Mouse (Mus musculus): ENCODE measurements at regions not wholly inside any gene's neighbourhood (a gene's known extent, or its start where the extent isn't known, plus 50 kb on each side); places are given as distances from the start of the nearest gene placed in this dataset.
A peak's percentile ranks its signal among the peaks of the same experiment; 100 is the strongest.

DNA sequence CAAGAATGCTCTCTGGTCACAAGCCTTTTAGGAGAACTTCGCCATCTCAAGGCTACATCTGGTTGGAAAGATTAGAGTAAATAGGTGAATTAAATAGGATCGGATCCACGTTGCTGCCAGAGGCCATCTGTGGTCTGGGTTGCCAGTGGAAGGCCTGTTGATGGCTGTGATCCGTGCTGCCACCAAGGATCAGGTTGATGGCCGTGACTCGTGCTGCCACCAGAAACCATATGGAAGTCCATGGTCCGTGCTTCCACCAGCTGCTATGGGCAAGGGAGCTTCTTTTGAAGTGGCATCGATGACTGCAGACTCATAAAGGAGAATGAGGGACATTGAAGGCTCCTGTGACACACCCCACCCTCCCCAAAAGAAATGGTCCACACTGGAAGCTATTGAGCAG is 79.6 kb downstream of the Atp1a1 start:
- no peak for DNase-seq

DNA sequence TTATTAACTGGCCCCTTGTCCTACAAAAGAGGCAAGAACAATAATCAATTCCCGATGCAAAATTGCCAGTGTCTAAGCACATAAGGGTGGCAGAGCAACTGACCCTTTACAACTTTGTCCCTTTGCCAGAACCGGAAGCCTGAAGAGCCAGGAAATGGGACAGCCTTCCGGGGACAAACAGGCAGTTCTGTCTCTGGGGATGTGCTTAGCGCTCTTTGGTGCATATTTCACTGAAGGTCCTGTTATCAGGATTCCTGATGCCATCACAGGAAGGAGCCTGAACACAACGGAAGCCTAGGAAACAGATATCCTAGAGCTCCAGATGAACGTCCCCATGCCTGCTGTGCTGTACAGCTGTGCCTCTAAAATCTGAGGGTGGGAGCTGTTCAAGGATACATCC is 80.0 kb downstream of the Atp1a1 start:
- no peak for DNase-seq

DNA sequence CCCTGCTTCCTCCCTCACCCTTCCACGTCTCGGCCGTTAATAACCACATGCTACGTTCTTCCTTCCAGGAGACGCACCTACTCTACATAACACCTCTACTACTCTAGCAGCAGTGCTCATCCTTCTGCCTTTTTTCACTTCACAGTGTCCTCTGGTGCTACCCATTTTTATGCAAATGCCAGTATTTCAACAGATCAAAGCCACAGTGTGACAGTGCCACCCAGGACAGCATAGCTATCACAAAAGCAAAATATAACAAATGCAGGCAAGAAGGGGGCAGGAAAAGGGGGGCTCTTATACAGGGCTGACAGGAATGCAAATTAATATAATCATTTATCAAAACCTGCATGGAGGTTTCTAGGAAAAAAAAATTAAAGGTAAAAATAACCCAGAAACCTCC is 81.2 kb downstream of the Atp1a1 start:
- DNase-seq: no peak

DNA sequence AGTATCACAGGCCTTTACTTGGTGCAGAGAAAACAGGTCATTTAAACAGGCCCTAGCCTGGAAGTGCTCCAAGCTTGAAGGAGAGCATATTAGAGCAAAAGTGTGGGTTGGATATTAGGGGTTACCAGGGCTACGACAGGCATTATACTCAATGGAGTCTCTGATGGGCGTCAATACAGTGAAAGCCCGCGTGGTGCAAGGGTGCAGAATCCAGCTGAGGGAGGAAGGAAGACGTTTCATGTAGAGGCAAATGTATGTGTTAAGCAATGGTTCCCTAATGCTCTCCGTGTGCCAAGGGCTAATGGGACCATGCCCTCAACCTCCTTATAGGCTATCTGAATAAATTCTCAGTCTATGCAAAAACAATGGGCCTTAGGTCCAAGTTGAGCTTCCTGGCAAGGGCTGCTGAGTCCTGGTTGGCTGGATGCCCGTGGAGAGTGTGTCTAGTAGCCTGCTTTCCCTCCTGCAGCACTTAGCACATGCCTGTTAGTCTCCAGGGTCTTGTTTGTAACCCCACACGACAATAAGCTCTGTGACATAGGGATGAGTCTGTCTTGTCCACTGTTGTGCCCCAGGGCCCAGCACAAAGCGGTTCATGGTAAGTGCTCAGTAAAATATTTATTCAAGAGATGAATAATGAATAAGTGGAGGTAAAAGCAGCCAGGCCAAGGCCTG is 82.1 kb downstream of the Atp1a1 start:
- DNase-seq: peak; percentile 53

DNA sequence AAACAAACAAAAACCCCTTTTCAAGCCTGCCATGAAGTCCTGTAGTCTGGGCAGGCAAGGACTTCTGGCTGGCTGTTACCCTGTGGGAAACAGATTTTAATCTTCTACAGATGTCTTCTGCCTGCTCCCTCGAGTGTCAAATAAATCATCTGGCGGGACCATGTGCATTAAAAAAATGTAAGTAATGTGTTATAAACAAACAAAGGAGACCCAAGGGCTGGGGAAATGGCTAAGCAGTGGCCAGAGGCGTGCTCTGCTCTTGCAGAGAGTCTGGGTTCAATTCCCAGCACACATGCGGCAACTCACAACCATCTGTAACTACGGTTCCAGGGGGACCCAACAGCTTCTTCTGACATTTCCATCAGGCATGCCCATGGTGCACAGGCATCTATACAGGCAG is 83.3 kb downstream of the Atp1a1 start:
- no peak for DNase-seq

DNA sequence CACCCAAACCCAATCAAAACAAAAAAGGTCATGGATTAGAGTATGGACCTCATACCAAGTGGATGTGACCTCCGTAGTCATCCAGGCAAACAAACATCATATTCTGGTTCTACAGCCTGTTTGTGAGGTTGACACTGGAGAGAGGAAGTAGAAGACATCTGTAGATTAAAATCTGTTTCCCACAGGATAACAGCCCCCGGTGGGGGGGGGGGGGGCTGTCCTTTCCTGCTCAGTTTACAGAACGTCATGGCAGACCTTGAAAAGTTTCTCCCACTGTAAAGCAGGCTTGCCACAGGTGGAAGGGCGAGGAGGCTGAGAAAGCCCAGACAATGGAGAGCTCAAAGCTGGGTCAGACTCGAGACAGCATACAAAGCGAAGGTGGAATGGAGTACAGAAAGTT is 84.4 kb downstream of the Atp1a1 start:
- no peak for DNase-seq

DNA sequence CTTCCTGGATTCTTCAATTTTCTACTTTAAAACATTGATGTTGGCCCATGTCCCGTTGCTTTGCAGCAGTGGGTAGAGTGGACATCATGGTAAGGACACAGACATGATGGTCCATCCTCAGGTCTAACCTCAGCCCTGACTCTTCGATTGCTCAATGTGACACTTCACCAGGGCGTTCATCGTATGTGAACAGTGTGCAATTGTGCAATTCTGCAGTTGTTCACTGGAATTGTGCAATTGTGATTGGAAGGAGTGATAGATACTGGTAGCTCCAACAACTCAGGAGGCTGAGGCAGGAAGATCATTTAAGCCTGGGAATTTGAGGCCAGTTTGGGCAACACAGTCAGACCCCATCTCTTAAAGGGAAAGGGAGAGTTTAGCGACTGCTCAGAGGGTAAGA is 84.9 kb downstream of the Atp1a1 start:
- no peak for DNase-seq

DNA sequence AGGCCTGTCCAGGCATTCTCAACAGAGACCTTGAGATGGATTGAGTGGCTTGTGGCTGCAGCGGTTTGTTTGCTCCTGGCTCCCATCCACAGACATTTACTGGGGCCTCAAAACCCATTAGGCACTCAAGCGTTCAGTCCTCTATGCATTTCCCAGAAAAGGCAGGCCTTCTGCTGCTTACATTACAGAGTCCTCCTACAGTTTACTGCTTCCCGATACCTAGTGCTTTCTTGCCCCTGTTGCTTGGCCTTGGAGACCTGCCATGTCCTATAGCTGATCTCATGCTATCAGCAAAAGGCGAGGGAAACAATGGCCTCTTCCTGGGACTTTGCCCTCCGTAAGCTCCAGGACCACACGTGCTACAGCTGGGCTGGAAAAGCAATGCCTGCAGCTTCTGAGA is 85.7 kb downstream of the Atp1a1 start:
- DNase-seq: no peak

DNA sequence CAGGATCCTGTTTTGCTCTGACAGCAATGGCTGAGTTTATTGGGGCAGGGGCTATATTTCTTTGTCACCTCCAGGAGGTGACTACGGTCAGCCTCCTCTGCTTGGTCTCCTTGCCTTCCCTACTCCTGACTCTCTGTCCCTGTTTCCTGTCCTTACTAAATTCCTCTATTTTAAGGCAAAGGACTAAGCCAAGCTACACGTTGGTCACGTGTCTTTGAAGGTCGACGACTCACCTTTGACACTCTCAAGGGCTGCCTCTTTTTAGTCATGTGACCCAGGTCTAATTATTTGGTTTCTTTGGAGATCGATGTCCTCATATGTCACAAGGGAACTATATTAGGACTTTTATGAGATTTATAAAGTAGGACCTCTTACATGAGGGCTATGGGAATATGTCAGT is 86.9 kb downstream of the Atp1a1 start:
- DNase-seq: no peak

DNA sequence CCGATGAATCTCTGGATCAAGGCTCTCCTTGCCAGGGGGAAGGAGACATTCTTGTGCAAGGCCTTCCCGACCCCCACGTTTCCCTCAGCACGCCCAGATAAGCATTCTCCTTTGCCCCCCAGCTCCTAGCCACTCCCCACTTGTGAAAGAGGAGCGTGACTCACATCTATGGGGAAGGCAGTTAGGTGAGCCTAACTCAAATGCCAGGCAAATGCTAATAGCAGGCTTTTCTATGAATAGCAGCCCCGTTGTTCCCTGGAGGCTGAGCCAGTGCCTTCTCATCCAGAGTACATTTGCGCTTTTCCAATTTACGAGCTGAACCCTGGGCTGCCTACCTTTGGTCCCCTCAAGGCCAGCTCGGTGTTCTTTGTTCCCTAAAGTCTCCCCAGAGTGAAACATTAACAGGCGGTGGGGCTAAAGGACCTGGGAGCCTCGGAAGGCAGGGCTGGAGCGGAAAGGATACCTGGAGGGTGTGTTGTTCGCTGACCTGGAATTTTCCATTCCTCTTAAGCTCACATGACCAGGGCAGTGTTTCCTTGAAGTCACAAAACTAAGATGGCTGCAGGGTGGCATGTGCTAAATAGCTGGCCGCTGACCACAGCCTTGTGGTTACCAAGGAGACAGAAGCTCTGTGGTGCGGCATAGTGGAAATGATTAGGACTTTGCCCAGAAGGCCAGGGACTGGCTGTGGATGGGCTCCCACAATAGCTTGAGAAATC is 87.5 kb downstream of the Atp1a1 start:
- no peak for DNase-seq

DNA sequence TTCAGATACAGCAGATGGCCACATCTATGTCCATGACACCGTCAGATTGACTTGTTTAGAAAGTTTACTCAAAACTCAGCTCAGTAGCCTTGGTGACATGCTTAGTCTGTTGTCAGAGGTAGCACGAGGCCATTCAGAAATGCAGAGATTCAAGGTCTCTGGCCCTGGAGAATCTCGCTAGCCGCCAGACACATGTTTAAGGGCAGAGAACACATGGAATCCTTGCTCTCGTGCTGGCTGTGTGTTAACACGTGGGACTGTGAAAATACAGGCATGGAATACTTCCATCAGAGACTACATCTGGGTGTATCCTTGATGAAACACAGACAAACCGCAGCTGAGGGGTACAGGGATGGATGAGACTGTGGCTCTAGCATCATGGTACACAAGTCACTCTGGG is 88.9 kb downstream of the Atp1a1 start:
- no peak for DNase-seq

DNA sequence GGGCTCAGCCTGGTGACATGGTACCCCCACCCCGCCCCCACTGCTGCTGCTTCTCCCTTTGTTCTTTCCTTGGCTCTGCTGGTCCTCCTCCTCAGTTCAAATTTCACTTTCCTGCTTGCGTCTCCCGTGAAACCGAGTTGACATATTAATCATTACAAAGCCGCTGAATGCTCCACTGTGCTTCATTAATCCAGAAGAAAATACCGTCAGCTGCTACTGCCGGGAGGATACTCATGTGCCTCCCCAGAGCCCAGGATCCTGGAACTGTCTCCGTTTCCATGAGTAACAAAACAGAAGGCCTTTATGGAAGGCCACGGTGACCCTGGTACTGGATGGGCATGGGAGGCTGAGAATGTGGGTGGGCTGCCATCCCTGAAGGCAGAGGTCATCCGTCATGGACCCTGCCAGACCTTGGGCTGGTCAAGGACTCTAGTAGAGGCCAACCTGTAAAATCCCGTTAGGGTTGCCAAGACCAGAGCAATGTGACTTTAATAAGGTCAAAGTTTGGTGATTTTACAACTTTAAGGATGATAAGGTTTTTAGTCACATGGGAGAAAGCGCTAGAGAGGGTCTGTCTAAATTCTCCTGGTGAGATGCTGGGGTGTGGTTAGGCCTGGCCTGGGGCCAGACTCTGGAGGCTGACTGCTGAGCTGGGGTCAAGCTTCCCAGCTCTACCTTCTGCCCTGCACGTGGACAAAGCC is 90.7 kb downstream of the Atp1a1 start:
- no peak for DNase-seq

All from cerebellum, adult 9-10 months (tissue).